Mouse (Mus musculus) liver, postnatal 0 days (tissue): ENCODE measurements around the gene Eif3d.

Experiments
- CTCF ChIP-seq: sonication (generic); IDR thresholded peaks from 2 replicates; pipeline ENCODE4 v1.5.1; 2016; ENCODE audit warnings: antibody characterized with exemption, low read depth
- EP300 ChIP-seq: IDR thresholded peaks from 2 replicates; pipeline ENCODE4 v1.6.1; 2016; ENCODE audit warnings: antibody characterized with exemption, low read depth, mild to moderate bottlenecking

GRCm38 (mm10) chr15:77954362-77954761 lies 16.3 kb downstream of the Eif3d start:
- TF ChIP-seq CTCF (no peak), EP300 (no peak)
